Mouse (Mus musculus) cerebellum, adult 18-20 months (tissue): ENCODE data around the gene Tada2b.

Experiments
- DNase-seq, 2 experiments: peaks; one replicate each; pipeline ENCODE4 v3.0.0; 2021

Tada2b gene

GRCm38 (mm10) chr5:36444611-36445010 is 39.5 kb downstream of the Tada2b start:
- no peak for DNase-seq

GRCm38 (mm10) chr5:36440741-36441140 is 43.3 kb downstream of the Tada2b start:
- no peak for DNase-seq

DNA sequence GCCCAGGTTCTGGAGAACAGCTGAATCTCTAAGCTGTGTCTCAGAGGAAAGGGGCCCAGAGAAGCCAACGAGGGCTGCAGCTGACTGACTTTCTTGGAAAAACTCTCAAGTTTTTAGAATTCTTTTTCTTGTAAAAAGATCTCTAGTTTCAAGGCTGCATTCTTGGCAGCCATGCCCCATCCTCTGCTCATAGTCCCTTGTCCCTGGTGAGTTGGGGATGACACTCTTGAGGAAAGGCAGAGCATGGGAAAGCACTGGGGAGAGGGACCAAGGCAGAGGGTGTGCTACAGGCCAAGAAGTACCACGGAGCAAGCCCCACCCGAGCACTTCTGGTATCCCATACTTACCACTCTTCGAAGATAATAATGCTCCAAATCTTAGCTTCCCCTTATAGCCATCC is 47.2 kb downstream of the Tada2b start:
- DNase-seq, result no peak

- DNase-seq, result no peak
Measured at GRCm38 (mm10) chr5:36434398-36434967, 49.6 kb downstream of the Tada2b start.

DNA sequence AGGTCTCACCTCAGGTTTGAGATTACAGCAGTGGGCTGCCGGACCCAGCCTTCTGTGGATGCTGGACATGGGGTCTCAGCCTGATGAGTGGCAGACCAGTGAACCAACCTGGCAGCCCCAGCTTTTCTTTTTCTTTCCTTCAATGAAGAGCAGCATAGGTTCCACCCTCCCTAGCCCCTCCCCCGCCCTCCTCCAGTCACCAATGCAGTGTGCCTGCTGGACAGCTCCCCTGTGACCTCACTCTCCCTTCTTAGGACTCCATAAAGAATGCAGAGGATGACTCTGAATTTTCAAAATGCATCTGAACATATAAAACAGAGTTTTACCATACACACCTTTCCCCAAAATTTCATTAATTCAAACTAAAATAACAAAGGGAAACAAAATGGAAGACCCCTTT is 52.4 kb downstream of the Tada2b start:
- no peak for DNase-seq

DNA sequence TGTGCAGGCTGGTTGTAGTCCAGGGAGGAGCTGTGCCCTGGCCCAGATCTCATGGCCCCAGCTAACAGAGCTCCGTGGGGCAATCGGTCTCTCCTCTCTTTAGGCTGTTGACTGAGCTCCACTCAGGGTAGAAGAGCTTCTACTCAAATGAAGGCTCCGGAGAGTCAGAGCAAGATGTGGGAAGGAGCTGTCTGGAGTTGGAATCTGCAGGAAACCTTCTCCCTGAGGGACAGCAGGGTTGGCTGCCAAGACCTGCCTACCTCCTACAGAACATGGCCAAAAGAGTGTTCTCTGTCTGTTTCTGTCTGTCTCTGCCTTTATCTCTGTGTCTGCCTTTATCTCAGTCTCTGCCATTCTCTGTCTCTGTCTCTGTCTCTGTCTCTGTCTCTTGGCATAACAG is 54.5 kb downstream of the Tada2b start:
- DNase-seq, result no peak

- no peak for DNase-seq
Measured at GRCm38 (mm10) chr5:36427831-36428230, 56.3 kb downstream of the Tada2b start.

DNA sequence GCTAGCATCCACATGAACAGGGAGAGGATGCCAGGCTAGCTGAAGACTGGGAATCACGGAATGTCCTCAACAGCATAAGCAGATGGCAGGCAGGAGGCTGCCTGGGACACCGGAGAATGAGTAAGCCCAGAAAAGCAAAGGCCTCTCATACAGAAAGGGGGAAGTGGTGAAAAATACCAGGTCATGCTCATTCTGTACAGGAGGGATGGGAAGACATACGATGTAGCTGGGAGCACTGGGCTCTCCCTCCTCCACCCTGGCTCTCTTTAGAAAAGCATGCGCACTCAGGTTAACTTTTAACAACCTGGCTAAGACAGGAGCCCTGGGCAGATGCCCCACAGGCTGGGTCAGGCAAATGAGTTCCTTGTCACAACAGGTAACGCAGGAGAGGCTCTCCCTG is 57.7 kb downstream of the Tada2b start:
- DNase-seq, result no peak

GRCm38 (mm10) chr5:36424676-36425075 is 59.4 kb downstream of the Tada2b start:
- DNase-seq, result no peak
